Mouse (Mus musculus): ENCODE measurements at regions not wholly inside any gene's neighbourhood (a gene's known extent, or its start where the extent isn't known, plus 50 kb on each side); places are given as distances from the start of the nearest gene placed in this dataset.

GRCm38 (mm10) chr9:43899239-43899638, 143.9 kb upstream of the Thy1 start:
- TF ChIP-seq CTCF (IDR thresholded peaks at IDR 0.05; ENCODE audit: borderline replicate concordance, insufficient read depth, low read depth, low read length) = no peak
- no peak for TF ChIP-seq POLR2A (IDR thresholded peaks at IDR 0.05; ENCODE audit: borderline replicate concordance, insufficient read depth, low read length)
